Mouse (Mus musculus): ENCODE measurements around the gene Ankrd31. TPM values are rescaled to one million over a fixed set of nuclear protein-coding genes. Genes with fewer than 3 reads are reported as not detected.
"Not testable (repeated sequence)": the region's sequence is repeated elsewhere in the genome, so short reads cannot be mapped to it uniquely, and the experiment has no call there.

Gene Ankrd31
- total RNA-seq, 2 experiments from 2014 or later, result 0.49 TPM; not detected in 1

- DNase-seq, result not testable (repeated sequence)
Observed at GRCm38 (mm10) chr13:96941481-96941880, 193.4 kb downstream of the Ankrd31 start.

GRCm38 (mm10) chr13:96943571-96943970 lies 195.5 kb downstream of the Ankrd31 start:
- peak; percentile 20 to 39 for DNase-seq

DNA sequence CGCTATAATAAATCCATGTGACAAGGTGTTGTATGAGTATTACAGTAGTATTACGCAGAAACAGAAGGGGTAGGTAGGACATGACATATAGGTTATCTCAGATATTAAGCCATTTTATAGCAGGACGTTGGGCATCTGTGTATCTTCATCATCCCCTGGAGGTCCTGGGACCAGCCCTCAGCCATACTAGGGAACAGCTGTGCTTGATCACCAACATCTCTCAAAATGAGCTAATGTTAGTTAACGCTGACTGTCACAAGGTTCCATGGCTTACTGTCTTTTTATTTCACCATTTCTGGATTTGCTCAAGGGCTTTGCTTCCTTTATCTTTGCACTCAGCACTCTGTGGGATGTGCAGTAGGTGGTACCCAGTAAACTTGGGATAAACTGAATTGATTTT lies 197.7 kb downstream of the Ankrd31 start:
- DNase-seq, result no peak

DNA sequence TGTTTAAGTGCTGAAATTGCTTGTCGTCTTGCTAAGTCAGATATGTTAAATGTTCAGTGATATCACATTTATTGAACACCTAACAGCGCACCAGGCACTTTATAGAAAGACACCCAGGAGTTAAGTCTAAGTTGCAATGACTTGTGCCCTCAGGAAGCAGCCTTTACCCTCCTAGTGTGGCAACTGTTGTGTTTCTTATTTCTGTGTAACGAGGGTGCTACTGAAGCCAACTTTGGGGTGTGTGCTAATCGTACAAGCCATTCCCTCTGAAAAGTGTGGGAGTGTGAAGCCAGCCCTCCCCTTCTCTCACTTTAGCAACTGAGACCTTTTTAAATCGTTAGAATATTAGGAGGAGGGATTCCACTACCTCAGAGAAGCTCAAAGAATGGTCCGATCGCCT lies 199.7 kb downstream of the Ankrd31 start:
- no peak for DNase-seq

DNA sequence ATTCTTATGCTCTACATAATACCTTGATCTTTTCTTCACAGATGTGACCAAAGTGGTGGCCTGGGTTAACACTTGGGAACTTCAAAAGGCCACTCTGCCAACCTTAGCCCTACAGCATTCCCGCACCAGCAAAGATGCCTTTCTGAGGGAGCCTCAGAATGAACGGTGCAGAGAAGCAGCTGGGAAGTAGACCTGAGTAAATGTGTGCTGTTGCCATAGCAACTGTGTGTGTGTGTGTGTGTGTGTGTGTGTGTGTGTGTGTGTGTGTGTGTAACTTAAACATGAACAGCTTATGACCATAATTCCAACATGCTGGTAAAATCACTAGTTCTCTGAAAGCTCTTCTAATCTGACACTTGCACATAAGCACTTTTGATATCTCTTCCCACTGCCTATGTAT lies 203.8 kb downstream of the Ankrd31 start:
- no peak for DNase-seq

GRCm38 (mm10) chr13:96956466-96956865 lies 208.4 kb downstream of the Ankrd31 start:
- no peak for DNase-seq

Other genes starting within 250 kb of the Ankrd31 start
- 10 to 100 TPM; 32.8 to 38.8 TPM for gene Polk, start 205.7 kb upstream of the Ankrd31 start, total RNA-seq (2021)
- gene Col4a3bp, start 205.7 kb upstream of the Ankrd31 start, total RNA-seq (2021), result 100 to 1,000 TPM in 1 of 2 experiments, 10 to 100 TPM in 1; 84.4 to 113 TPM
- 100 to 1,000 TPM; 136 to 162 TPM for gene Hmgcr, start 77.3 kb upstream of the Ankrd31 start, total RNA-seq (2021)
- gene Gcnt4, start 176.4 kb downstream of the Ankrd31 start, total RNA-seq (2021), result 1 to 10 TPM in 1 of 2 experiments, under 1 TPM in 1; 0.17 to 1.4 TPM